Mouse (Mus musculus): ENCODE measurements around the gene Fam229b.

GRCm38 (mm10) chr10:39158306-39158705, 24.6 kb upstream of the Fam229b start:
- no peak for TF ChIP-seq CTCF (IDR thresholded peaks at IDR 0.05; ENCODE audit: extremely low read depth, insufficient read depth, low read length)
- TF ChIP-seq POLR2A (IDR thresholded peaks at IDR 0.05; ENCODE audit: extremely low read depth, insufficient read depth, low read length), result no peak

Data from cortical plate, adult 2 months (tissue).